Mouse (Mus musculus): ENCODE measurements at regions not wholly inside any gene's neighbourhood (a gene's known extent, or its start where the extent isn't known, plus 50 kb on each side); places are given as distances from the start of the nearest gene placed in this dataset.

DNA sequence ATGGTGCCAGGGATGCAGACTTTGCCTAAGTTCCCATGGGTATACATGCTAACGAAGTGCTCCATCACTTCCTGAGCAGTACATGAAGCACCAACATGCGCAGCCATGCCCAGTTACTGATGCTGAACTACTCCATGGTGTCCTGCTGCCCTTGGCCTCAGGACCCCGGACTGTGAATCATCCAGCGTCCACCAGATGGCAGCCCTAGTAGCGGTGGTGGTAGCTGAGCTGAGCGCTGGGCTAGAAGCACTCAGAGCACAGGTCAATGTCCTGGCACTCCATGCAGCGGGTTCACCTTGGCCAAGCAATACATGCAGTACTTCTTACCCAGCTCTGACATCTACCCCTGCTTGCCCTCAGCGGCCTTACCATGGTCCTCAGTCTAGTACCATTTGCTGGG is 57.1 kb upstream of the Syn3 start:
- Histone ChIP-seq H3K4me2 (ENCODE audit: low read depth) (no peak overlapping the region), H3K9ac (no peak overlapping the region), H3K4me1 (ENCODE audit: insufficient read depth) (no peaks in the 10 kb centered on the region), H3K36me3 (ENCODE audit: insufficient read depth) (no peaks in the 10 kb centered on the region), H3K9me3 (ENCODE audit: low read length) (no peaks in the 10 kb centered on the region), H3K27me3 (ENCODE audit: insufficient read depth, low read length) (no peaks in the 10 kb centered on the region), H3K4me3 (ENCODE audit: low read depth, low read length) (no peak overlapping the region), H3K27ac (ENCODE audit: low read depth, low read length) (no peak overlapping the region)
- DNase-seq (no peak), ATAC-seq (no peak)
- no peak for TF ChIP-seq CTCF (IDR thresholded peaks at IDR 0.05; ENCODE audit: low read depth)
- 64% methylated on average over 8 of the region's 8 CpGs for WGBS
